Mouse (Mus musculus): Measurements from ENCODE around the gene Igf2bp2. TPM values are rescaled to one million over a fixed set of nuclear protein-coding genes. Genes with fewer than 3 reads are reported as not detected.

Gene Igf2bp2
- total RNA-seq, 2 experiments from 2014 or later: 3.5 to 6.5 TPM

DNA sequence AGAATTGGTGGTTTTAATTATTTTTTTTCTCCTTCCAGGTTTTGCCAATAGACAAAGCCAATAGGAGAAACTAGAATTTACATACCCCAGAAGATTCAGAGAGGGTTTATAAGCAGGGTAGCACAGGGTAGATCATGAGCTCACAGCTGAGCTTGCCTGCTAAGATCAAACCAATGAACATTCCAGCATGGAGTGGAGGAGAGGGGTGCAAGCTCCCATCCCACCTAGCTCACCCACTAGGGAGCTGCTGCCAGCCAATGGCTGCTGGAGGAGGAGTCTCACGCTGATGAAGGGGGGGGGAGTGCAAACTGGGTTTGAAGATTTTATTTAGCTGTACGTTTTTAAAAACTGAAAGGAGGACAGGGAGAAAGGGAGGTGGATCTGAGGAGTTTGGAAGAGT, 14.0 kb downstream of the Igf2bp2 start:
- DNase-seq: no peak

DNA sequence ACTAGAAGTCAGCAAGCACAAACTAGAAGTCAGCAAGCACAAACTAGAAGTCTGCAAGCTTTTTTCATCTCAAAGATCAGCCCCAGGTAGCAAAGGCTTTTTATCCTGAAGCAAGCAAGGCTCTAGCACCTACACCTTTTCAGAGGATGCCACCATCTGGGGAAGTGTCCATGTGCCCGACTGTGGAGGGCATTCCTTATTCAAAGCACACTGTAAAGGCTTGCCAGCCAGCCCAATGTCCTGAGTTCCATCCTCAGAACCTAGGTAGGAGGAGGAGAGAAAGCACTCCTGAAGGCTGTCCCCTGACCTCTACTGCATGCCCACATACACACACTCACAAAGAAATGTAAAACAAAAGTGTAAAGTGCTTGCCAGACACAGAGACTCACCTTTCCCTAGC, 16.0 kb downstream of the Igf2bp2 start:
- no peak for DNase-seq

DNA sequence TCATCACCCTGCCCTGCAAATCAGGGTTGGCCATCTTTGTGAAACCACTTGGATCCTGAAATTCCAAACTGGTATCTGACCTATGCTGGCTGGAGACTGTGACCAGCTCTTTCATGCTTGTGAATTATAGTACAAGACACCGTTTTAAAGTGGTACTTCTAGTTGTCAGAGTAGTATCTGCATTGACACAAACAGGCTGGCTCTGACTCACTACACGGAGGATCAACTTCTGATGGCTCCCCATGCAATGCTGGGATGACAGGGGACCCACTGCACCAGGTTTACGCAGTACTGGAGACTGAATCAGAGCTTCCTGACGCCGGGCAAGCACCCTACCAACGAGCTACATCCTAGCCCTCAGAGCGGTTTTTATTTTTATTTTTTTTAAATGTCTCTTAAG, 17.0 kb downstream of the Igf2bp2 start:
- DNase-seq: no peak

DNA sequence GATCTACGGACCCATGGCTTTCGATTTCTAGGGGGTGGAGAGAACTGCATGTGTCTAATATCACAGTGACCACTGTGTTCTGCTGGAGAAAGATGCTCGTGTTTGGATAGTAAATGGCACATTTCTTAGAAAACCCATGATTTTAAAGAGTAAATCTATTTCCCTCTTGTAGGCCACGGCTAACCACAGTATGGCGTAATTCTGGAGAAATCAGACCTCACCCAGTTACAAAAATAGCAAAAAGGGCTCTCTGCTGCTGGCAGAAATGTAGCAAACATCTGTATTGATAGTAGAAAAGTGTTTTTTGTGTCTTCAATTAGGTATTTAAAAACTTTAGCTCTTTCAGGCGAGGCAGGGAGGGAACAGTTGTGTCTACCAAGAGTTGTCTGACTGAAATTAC, 18.6 kb downstream of the Igf2bp2 start:
- no peak for DNase-seq

DNA sequence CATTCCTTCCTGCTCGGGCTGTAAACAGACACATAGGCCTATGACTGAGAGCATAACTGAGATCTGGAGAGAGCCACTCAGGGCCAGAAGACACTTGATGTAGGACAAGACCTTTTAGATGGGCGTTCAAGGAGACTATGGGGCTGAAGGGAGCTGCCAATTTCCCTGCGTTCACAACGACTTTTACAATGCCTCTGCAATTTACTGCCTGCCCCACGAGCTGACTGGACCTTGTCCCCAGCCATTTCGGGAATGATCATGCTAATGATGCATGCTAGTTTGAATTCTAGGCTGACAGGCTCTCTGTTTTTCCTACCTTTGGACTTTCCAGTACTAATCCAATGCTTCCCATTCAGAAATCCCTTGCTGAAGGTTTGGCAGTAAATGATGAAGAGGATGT, 22.2 kb downstream of the Igf2bp2 start:
- DNase-seq: no peak

- no peak for DNase-seq
Measured at GRCm38 (mm10) chr16:22139821-22140220, 23.3 kb downstream of the Igf2bp2 start.

DNA sequence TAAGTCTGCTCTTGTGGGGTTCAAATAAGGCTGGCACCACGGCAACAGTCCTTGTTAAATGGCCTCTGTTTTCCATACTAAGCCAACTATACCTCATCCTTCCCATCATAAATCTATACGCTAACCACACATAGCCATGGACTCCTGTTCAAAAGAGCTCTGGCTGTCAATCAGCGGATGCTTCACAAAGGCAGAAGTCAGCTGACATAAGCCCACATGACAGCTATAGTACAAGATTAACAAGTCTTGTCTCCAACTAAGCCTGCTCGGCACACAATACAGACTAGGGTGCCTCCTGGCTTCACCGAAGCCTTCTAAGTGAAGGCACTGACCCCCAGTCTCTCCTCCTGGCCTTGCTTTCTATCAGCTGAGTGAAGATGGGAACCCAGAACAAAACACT, 26.9 kb downstream of the Igf2bp2 start:
- no peak for DNase-seq

DNA sequence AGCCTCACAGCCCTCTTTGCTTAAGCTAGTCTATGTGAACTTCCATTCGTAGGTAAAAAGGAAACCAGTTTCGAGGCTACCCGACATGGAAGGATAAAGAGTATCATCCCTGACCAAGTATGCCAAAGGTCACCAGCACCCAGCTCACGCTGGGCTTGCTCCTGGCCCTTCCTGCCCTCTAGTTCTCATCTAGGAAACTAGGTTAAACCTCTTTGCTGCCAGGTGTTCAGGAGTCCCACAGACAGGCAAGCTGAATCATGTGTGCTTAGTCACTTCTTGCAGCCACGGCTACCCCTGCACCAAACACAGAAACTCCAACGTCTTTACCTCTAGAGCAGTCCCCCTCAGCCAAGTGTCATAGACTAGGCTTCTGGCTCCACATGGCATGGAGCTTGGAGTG, 31.8 kb downstream of the Igf2bp2 start:
- no peak for DNase-seq

GRCm38 (mm10) chr16:22129511-22129910, 33.6 kb downstream of the Igf2bp2 start:
- no peak for DNase-seq

DNA sequence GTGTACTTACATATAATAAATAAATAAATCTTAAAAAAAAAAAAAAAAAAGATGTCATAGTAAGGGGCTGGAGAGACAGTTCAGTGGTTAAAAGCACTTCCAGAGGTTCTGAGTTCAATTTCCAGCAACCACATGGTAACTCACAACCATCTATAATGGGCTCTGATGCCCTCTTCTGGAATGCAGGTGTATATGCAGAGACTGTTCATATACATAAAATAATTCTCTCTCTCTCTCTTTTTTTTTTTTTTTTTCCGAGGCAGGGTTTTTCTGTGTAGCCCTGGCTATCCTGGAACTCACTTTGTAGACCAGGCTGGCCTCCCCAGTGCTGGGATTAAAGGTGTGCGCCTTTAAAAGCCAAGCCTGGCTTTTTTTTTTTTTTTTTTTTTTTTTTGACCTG, 34.5 kb downstream of the Igf2bp2 start:
- no peak for DNase-seq

DNA sequence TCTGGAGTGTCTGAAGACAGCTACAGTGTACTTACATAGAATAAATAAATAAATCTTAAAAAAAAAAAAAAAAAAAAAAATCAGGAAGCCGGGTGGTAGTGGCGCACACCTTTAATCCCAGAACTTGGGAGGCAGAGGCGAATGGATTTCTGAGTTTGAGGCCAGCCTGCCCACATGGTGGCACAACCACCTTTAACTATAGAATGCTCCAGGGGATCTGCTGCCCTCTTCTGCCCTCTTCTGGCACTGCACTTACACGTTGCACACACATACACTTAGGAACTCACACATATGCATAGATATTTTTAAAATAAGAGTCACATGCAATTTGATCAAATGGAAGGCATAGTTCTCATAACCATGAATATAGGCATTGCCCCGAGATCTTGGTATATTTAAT, 35.3 kb downstream of the Igf2bp2 start:
- DNase-seq: no peak

DNA sequence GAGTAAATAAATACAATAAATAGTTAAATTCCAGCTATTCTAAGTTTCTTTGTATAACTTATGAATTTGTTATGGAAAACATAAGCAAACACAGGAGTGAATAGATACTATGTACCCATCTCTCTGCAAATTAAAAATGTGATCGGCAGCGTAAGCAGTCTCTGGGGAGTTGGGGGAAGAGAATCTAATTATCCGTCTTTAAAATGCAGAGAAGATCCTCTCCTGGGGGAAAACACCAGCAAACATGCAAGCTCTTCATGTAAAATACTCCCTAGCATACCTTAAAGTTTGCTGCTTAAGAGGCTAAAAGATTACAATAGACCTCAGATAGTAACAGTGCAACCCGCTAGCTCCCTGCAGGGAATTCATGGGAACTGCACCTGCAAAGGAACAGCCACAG, 36.2 kb downstream of the Igf2bp2 start:
- DNase-seq: no peak

GRCm38 (mm10) chr16:22124325-22124918, 38.7 kb downstream of the Igf2bp2 start:
- DNase-seq: no peak

DNA sequence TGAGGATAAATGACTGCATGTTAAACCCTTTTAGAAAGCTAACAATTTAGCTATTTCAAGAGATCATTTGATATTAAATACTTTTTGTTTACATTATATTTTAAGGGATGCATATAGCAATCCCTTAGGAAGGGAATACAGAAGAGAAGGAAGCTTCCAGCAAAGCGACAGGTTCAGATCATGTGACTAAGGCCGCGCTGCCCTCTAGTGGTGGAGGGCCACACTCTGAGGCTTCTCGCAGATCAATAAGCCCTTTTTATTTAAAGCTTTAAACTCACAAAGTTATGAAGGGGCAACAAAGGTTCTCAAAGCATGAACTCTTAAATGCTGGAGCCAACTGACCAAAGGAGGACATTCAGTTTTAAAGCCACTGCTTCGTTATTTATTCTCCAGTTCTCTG, 39.4 kb downstream of the Igf2bp2 start:
- peak; percentile 27 for DNase-seq

GRCm38 (mm10) chr16:22121109-22121508, 42.0 kb downstream of the Igf2bp2 start:
- DNase-seq: no peak

DNA sequence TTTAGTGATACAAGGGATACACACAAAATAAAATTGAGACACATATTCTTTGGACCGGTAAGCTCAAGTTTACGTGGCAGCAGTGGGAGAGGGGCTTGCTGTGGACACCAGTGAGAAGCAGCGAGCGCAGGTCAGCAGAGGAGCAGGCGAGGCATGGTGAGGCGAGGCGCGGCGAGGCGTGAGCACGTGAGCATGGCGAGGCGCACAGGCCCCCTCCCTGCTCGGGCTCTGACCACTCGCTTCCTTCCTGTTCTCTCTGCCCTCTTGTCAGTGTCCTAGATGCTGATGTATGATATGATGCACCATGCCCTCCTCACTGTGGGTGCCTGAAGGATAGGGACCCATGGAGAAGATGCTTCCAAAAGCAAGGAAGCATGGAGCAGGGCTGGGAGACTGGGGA, 43.6 kb downstream of the Igf2bp2 start:
- peak; percentile 9 for DNase-seq

DNA sequence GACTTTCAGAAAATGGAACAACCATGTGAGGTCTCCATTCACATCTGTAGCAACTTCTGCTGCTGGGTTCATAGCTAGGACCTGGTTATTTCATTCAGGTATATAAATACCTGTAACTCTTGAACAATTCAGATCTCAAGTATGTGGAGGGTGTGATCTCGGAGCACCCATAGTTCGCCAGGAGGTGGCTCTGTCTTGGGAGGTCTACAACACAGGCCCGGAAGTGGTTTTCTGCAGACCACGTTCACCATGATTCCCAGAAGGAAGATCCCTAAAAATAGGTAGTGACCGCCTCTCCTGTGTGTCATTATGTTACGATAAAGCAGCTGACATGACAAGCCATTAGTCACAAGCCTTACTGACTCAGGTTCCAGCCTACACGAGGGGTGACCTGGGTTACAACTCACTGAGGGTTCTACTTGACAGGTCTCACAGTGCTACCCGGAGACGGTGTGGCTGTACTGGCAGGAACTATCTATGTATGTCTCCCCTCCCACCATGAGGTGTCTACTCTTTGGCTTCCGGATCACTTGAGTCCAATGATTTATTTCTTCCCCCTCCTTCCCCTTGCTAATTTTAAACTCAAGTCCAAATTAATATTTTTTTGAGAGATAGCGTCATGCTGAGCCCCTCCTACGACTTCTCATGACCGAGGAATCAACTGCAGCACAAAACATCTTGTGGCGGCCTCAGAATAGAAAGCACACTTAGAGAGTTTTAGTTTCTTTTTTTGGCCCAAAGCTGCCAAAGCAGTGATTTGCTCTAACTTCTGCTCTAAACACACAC, 44.2 kb downstream of the Igf2bp2 start:
- DNase-seq: no peak

- no peak for DNase-seq
Measured at GRCm38 (mm10) chr16:22118151-22118550, 44.9 kb downstream of the Igf2bp2 start.

DNA sequence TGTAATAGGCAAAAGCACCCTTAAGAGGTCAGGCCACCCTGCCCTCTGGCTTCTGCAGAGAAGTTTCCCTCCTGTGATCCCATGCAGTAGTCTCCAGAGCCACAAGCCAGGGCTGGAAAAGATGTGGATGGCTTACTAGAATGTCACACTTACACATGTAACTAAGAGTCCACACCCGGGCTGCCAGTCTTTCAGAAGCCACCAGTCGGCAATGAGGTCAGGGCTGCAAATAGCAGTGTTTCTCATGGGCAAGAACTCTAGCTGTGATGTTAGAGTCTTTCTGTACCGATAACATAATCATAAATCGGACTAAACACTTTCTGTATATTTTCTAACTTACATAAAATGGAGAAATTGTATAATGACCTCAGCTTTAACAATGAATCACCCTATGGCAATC, 46.4 kb downstream of the Igf2bp2 start:
- DNase-seq: peak; percentile 27

DNA sequence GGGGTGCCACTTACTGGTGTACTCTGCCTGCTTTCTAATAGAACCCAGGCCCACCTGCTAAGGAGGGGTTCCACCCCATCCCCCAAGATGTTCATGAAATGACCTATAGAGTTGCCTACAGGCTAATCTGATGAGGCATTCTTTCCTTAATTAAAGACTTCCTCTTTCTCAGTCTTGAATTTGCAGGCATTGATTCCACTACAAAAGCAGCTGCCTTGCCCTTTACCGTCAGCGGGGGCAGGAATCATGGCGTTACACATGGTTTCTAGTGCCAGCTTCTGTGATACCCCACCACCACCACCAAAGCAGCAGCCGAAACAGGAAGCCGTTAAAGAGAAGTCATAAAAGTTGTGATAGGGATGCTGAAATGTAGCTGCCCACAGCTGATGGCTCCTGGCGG, 47.0 kb downstream of the Igf2bp2 start:
- DNase-seq: no peak

GRCm38 (mm10) chr16:22110036-22110435, 53.1 kb downstream of the Igf2bp2 start:
- DNase-seq: no peak

DNA sequence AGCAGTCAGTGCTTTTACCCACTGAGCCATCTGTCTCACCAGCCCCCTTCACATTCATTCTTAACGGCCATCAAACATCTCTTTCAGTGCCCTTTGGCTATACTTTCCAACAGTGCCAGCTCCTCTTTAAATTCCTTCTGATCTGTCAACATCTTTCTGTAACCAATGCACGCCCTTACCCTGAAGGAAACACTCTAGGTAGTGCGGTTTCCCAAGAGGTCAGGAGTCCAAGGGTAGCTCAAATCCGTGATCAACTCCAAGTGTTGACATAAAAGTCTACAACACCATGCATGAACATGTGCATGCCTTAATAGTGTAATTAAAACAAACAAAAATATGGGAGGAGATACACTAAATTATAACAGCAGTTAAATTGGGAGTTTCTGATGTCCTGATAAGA, 53.9 kb downstream of the Igf2bp2 start:
- no peak for DNase-seq

GRCm38 (mm10) chr16:22107897-22108516, 55.1 kb downstream of the Igf2bp2 start:
- peak; percentile 79 for DNase-seq
